Mouse (Mus musculus): ENCODE measurements around the gene Trim3.

The Trim3 gene

GRCm38 (mm10) chr7:105633127-105633800 lies at the start of gene Trim3:
Gene Trim3 (minus strand): TSS chr7:105633571.
- DNase-seq (ENCODE audit: inconsistent age in 2 of 2, low spot score in 1 of 2): peak; percentile 94 to 98

GRCm38 (mm10) chr7:105650639-105651435 lies 17.5 kb upstream of the Trim3 start, which contains the start of gene Dnhd1:
Gene Dnhd1 (plus strand): TSS chr7:105650827.
- peak; percentile 84 to 95 for DNase-seq (ENCODE audit: inconsistent age in 2 of 2, low spot score in 1 of 2)

DNA sequence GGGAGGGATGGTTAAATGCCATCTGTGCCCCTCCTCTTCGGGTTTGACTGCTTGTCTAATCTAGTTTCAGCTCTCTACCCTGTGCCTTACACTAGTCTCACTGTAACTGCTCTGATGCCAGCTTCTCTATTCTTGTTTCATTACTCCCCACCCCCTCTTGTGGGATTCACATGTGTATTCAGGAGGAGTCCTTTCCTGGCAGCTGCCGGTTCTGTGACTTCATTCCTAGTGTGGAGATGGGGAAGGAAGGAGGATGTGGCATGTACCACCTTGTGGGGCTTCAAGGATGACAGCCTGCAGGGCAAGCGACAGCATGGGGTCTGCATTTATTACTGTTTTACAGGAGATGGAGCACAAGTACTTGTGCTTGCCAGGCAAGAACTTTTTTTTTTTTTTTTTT lies 8.6 kb upstream of the Trim3 start:
- DNase-seq (ENCODE audit: inconsistent age in 2 of 2, low spot score in 1 of 2): peak in 1 of 2 experiments; percentile 41

DNA sequence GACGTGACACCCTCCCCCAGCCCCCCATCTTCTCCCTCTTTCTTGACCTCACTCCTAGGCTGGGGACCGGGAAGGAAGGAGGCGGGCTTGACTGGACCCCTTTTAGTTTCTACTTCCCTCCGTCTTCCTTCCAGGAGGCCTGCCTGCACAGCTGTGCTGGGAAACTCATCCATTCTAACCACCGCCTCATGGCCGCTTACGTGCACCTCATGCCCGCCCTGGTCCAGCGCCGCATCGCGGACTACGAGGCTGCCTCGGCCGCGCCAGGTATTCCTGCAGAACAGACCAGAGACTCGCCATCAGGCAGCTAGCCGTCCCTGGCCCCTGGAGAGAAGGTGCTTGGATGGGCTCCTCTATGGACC lies 7.5 kb upstream of the Trim3 start:
- no peak for DNase-seq (ENCODE audit: inconsistent age in 2 of 2, low spot score in 1 of 2)

GRCm38 (mm10) chr7:105640233-105640893 lies 7.0 kb upstream of the Trim3 start, which contains the start of the genes Arfip2 and Gm45799:
Gene Arfip2 (minus strand): TSS chr7:105640416.
Gene Gm45799 (plus strand): TSS chr7:105640552.
- DNase-seq (ENCODE audit: inconsistent age in 2 of 2, low spot score in 1 of 2): peak; percentile 98 to 99

- no peak for DNase-seq (ENCODE audit: inconsistent age in 2 of 2, low spot score in 1 of 2)
Measured at GRCm38 (mm10) chr7:105639756-105640155, 6.4 kb upstream of the Trim3 start, which contains the start of gene Timm10b. Gene Timm10b (plus strand): TSS chr7:105640056.

- peak; percentile 72 to 77 for DNase-seq (ENCODE audit: inconsistent age in 2 of 2, low spot score in 1 of 2)
Measured at GRCm38 (mm10) chr7:105639304-105639703, 5.9 kb upstream of the Trim3 start.

DNA sequence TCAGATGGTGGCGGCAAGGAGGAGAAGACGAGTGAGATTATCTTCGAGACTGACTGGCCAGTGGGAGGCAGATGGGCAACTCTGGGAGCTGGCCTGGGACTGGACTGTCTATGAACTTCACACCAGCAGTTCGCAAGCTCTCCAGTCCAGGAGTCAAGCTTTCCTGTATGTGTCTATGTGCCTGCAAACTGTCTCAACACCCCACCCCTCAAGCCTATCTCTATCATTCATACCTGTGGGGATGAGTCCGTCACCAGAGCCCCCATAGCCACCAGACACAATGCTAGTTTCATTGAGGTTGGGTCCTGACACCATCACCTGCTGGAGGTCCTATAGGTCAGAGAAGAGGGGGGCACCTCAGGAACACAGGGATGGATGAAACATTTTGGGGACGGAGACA lies 5.4 kb upstream of the Trim3 start:
- peak in 1 of 2 experiments; percentile 10 for DNase-seq (ENCODE audit: inconsistent age in 2 of 2, low spot score in 1 of 2)

- DNase-seq (ENCODE audit: inconsistent age in 2 of 2, low spot score in 1 of 2): no peak
Measured at GRCm38 (mm10) chr7:105635726-105636125, 2.4 kb upstream of the Trim3 start.

DNA sequence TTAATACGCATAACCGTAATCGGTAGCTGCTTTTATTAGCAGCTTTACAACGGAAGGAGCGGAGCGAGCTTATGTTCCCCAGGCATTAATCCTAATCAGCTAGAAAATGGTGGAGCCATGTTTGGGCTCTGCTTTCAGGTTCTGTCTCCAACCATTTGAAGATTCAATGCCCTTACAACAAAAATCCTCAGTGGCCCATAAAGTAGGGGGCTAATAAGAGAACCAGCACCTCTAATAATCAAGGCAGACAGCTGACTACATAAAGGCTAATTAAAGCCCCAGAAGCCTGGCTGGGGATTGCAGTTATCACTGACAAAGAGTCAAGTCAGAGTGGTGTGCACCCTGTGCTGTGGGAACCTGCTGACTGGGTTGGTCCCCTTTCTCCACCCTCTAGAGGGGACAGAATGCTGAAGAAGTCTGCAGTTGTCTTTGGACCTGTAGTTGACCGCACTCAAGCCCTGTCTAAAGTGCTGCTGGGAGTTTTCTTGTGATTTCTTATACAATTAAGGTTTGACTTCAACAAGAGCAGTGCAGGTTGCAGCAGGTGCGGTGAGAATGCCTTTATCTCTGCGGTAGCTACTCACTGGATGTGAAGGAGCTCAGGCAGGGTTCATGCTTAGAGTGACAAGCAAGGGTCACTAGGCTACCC lies 1.0 kb upstream of the Trim3 start:
- DNase-seq (ENCODE audit: inconsistent age in 2 of 2, low spot score in 1 of 2): peak in 1 of 2 experiments; percentile 52

GRCm38 (mm10) chr7:105633801-105634135 lies 397 bp upstream of the Trim3 start:
- DNase-seq (ENCODE audit: inconsistent age in 2 of 2, low spot score in 1 of 2): no peak

GRCm38 (mm10) chr7:105632551-105632972 lies 809 bp downstream of the Trim3 start:
- peak; percentile 37 to 66 for DNase-seq (ENCODE audit: inconsistent age in 2 of 2, low spot score in 1 of 2)

- DNase-seq (ENCODE audit: inconsistent age in 2 of 2, low spot score in 1 of 2): peak; percentile 63 to 80
Measured at GRCm38 (mm10) chr7:105628633-105629032, 4.7 kb downstream of the Trim3 start.

- no peak for DNase-seq (ENCODE audit: inconsistent age in 2 of 2, low spot score in 1 of 2)
Measured at GRCm38 (mm10) chr7:105625397-105625796, 8.0 kb downstream of the Trim3 start.

DNA sequence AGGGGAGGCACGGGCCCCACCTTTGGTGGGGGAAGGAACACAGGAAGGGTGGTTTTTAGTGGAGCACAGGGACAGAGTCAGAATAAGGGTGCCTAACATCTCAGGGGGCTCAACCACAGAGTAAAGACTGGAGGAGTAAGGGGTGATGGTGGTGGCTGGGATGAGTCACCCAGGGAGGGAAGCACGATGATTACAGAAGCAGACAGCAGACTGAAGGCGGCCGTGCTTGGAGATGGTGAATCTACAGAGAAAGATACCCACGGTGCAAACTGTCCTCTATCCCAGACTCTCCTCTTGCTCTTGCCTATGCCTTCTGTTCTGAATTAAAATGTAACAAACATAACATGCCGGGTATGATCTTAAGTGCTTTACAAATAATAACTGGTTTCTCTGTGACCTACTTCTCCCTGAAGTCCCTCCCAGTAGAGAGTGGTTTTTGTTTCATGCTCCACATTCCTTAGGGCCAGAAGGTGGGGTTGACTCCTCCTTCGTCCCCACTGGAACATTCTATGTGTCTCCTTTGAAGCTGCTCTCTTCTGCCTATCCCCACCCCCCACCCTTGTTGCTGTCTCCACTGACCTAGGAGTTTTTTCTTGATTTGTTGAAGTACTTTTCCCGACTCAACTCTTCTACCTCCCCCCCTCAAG lies 11.6 kb downstream of the Trim3 start:
- no peak for DNase-seq (ENCODE audit: inconsistent age in 2 of 2, low spot score in 1 of 2)

- DNase-seq (ENCODE audit: inconsistent age in 2 of 2, low spot score in 1 of 2): no peak
Measured at GRCm38 (mm10) chr7:105621053-105621452, 12.3 kb downstream of the Trim3 start.

DNA sequence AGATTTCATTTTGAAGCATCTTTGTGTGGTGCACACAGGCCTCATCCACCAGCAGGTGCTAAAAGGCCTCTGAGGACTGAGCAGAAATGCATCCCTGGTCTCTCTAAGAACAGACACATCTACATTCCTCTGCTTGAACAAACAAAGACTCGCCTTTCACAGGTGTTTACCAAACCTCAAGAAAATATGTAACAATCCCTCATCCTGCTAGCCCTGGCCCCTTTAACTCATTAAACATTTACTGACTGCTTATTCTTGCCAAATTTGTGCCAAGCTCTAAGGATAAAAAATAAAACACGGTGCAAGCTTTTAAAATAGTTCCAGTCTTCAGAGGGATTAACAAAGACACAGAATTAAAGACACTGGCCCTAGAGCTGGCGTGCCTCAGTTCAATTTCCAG lies 13.7 kb downstream of the Trim3 start:
- no peak for DNase-seq (ENCODE audit: inconsistent age in 2 of 2, low spot score in 1 of 2)

GRCm38 (mm10) chr7:105617810-105618209 lies 15.6 kb downstream of the Trim3 start:
- no peak for DNase-seq (ENCODE audit: inconsistent age in 2 of 2, low spot score in 1 of 2)

DNA sequence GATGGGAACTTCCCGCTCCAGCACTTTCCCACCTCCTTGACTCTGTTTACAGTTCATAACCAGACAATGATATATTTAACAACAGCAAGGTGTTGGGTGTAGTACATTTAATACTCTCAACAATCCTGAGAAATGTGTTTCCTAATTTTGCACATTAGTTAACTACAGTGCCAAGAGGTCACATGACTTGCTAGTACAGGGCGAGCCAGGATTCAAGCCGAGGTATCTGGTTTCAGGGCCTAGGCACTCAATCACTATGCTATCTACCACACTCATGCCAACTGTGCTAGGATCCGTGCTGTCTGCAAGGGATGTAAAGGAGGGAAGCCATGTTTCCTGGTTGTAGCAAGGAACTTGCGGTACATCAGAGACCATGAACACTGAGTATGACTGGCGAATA lies 16.8 kb downstream of the Trim3 start:
- no peak for DNase-seq (ENCODE audit: inconsistent age in 2 of 2, low spot score in 1 of 2)

DNA sequence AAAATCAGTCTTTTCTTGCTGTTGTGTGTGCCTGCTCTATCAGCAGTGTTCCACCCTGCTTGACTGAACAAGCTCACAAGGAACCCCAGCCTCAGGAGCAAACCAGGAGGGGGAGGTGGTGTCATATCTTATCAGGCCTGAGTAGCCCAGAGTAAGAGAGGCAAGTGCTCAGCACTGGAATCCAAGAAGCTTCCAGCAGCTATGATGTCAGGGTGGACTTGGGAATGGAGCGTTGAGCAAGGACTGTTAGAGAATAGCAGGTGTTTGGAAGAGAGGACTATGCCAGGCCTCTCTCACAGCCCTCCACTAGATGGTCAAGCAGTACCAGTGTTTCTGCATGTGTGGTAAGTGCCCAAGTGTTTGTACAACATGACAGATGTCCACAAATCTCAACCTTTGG lies 17.7 kb downstream of the Trim3 start:
- DNase-seq (ENCODE audit: inconsistent age in 2 of 2, low spot score in 1 of 2): no peak

DNA sequence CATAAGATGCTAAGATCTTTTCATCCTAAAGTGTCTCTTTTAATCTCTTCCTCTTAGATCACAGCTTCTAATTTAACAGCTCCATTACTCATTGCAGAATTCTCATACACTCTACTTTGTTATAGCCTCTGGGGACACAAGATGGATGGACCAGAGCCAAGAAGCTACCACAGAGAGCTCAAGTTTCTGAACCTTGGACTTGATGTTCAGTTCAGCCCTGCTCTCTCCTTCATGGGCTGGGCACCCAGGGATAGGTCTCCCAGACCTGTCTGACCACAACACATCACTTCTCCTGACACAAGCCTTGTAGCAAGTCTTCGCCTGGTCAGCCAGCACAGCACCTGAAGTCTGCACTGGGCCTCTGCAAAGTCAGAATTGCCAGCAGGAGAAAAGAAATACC lies 19.0 kb downstream of the Trim3 start:
- DNase-seq (ENCODE audit: inconsistent age in 2 of 2, low spot score in 1 of 2): no peak
